Mouse (Mus musculus) cortical plate, adult 2 months (tissue): ENCODE data around the gene Prr29. TPM values are rescaled to one million over a fixed set of nuclear protein-coding genes. Genes with fewer than 3 reads are reported as not detected.

Experiments used
- H3K27ac ChIP-seq: fragments of 200-500 bp; 2 replicates; pipeline ENCODE4 v1.5.1; 2012; ENCODE audit warnings: low read length, control low read depth, inconsistent platforms; ENCODE audit not compliant: insufficient read depth
- H3K4me1 ChIP-seq: fragments of 200-500 bp; 2 replicates; pipeline ENCODE4 v1.6.1; 2011; ENCODE audit warnings: low read length; ENCODE audit not compliant: control insufficient read depth, insufficient read depth
- H3K4me3 ChIP-seq: fragments of 200-500 bp; 2 replicates; pipeline ENCODE4 v1.5.1; 2011; ENCODE audit warnings: mild to moderate bottlenecking, low read length, control low read depth; ENCODE audit not compliant: insufficient read depth
- CTCF ChIP-seq: fragments of 200-500 bp; IDR thresholded peaks from 2 replicates; pipeline ENCODE4 v1.5.1; 2011; ENCODE audit warnings: mild to moderate bottlenecking, control low read depth, low read length; ENCODE audit not compliant: insufficient read depth; ENCODE audit errors: extremely low read depth
- POLR2A ChIP-seq: fragments of 200-500 bp; IDR thresholded peaks from 2 replicates; pipeline ENCODE4 v1.6.1; 2011; ENCODE audit warnings: mild to moderate bottlenecking, low read length, control low read depth; ENCODE audit not compliant: insufficient read depth; ENCODE audit errors: extremely low read depth
- polyA plus RNA-seq: library from polyadenylated mRNA; depleted of rRNA; stranded (reverse); fragments of >200 nt; gene quantifications from 2 replicates; pipeline ENCODE4 v1.2.3, GENCODE M21; 2012; rRNA removed

Prr29 gene
- polyA plus RNA-seq, 1 experiment = 0.88 TPM

GRCm38 (mm10) chr11:106425201-106425600 lies 59.9 kb downstream of the Prr29 start:
- H3K4me1 ChIP-seq = no peaks in the 10 kb centered on the region
- no peak overlapping the region for H3K27ac ChIP-seq
- TF ChIP-seq CTCF (no peak), POLR2A (no peak)
- H3K4me3 ChIP-seq = no peak overlapping the region

DNA sequence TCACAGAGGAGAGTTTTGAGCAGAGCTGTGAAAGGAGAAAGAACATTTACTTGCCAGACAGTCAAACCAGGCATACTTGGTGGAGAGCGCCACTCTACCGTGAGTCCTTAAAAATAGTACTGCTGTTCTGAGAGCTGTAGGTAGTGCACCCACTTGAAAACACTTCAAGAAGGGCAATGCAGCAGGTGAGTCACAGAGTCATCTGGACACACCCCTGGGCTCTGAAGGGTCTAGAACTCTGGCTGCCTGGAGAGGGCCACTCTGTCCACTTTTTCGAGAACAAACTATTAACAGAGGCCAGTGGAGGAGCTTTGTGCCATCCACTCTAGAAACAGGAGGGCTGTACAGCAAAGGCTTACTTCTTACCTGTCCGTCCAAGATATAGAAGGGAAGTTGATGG lies 61.2 kb downstream of the Prr29 start:
- Histone ChIP-seq H3K27ac (no peak overlapping the region), H3K4me3 (no peak overlapping the region), H3K4me1 (no peaks in the 10 kb centered on the region)
- TF ChIP-seq POLR2A (no peak), CTCF (no peak)

Other genes with a start within 250 kb of the Prr29 start
- not detected in 2 replicates for gene Gm10840, start 204.6 kb upstream of the Prr29 start, polyA plus RNA-seq
- gene Limd2, start 204.6 kb upstream of the Prr29 start, polyA plus RNA-seq = 86.0 and 102 TPM in 2 replicates
- 51.9 and 55.2 TPM in 2 replicates for gene Strada, start 163.3 kb upstream of the Prr29 start, polyA plus RNA-seq
- gene Ccdc47, start 149.1 kb upstream of the Prr29 start, polyA plus RNA-seq = 68.3 and 83.3 TPM in 2 replicates
- 41.6 and 43.7 TPM in 2 replicates for gene Ddx42, start 148.5 kb upstream of the Prr29 start, polyA plus RNA-seq
- 23.8 and 24.6 TPM in 2 replicates for gene Ftsj3, start 109.4 kb upstream of the Prr29 start, polyA plus RNA-seq
- 244 and 245 TPM in 2 replicates for gene Psmc5, start 109.3 kb upstream of the Prr29 start, polyA plus RNA-seq
- 32.3 and 33.8 TPM in 2 replicates for gene Smarcd2, start 92.5 kb upstream of the Prr29 start, polyA plus RNA-seq
- 0.11 and 0.13 TPM in 2 replicates for gene Tcam1, start 88.8 kb upstream of the Prr29 start, polyA plus RNA-seq
- gene Gh, start 63.6 kb upstream of the Prr29 start, polyA plus RNA-seq = not detected in 2 replicates
- 0.44 and 0.87 TPM in 2 replicates for gene Cd79b, start 50.7 kb upstream of the Prr29 start, polyA plus RNA-seq
- gene Scn4a, start 12.2 kb upstream of the Prr29 start, polyA plus RNA-seq = 0.02 and 0.04 TPM in 2 replicates
- gene Icam2, start 22.6 kb downstream of the Prr29 start, polyA plus RNA-seq = 6.8 and 9.5 TPM in 2 replicates
- gene Ern1, start 122.4 kb downstream of the Prr29 start, polyA plus RNA-seq = 6.2 and 6.5 TPM in 2 replicates
- 57.3 and 58.2 TPM in 2 replicates for gene Tex2, start 248.0 kb downstream of the Prr29 start, polyA plus RNA-seq